Mouse (Mus musculus) forebrain, embryonic 13.5 days (tissue): Measurements from ENCODE around the gene Eml3. TPM values are rescaled to one million over a fixed set of nuclear protein-coding genes. Genes with fewer than 3 reads are reported as not detected.

Experiments used
- microRNA-seq: library from miRNA; unstranded; fragments of <30 nt; microRNA quantifications from one replicate; pipeline ENCODE4, GENCODE M21; 2016
- polyA plus RNA-seq: library from polyadenylated mRNA; unstranded; fragments of >200 nt; fragmentation: Nextera tagmentation; extraction: Ambion mirVana; gene quantifications from 2 replicates; pipeline ENCODE4 v1.2.1, GENCODE M21; 2015

Eml3 gene
- polyA plus RNA-seq, 1 experiment from 2014 or later: 9.6 TPM

Small RNAs within 50 kb of the gene (microRNA-seq; reads per million reads assigned to microRNA genes)
- gene Mir5136: 0.80 reads per million

Other genes starting within 250 kb of the Eml3 start
- gene Slc3a2, start 206.2 kb upstream of the Eml3 start, polyA plus RNA-seq: 135 and 143 TPM in 2 replicates
- gene Wdr74, start 193.7 kb upstream of the Eml3 start, polyA plus RNA-seq: 92.0 and 97.4 TPM in 2 replicates
- 1.9 and 3.7 TPM in 2 replicates for gene 1700092M07Rik, start 188.8 kb upstream of the Eml3 start, polyA plus RNA-seq
- gene Stx5a, start 188.1 kb upstream of the Eml3 start, polyA plus RNA-seq: 117 and 118 TPM in 2 replicates
- gene Nxf1, start 172.5 kb upstream of the Eml3 start, polyA plus RNA-seq: 194 and 211 TPM in 2 replicates
- 260 and 261 TPM in 2 replicates for gene Tmem223, start 158.6 kb upstream of the Eml3 start, polyA plus RNA-seq
- gene Tmem179b, start 155.1 kb upstream of the Eml3 start, polyA plus RNA-seq: 35.9 and 36.5 TPM in 2 replicates
- gene Taf6l, start 143.1 kb upstream of the Eml3 start, polyA plus RNA-seq: 30.1 and 33.0 TPM in 2 replicates
- 174 and 190 TPM in 2 replicates for gene Polr2g, start 131.0 kb upstream of the Eml3 start, polyA plus RNA-seq
- 7.9 and 8.5 TPM in 2 replicates for gene Zbtb3, start 127.0 kb upstream of the Eml3 start, polyA plus RNA-seq
- gene Ttc9c, start 110.2 kb upstream of the Eml3 start, polyA plus RNA-seq: 86.1 and 89.1 TPM in 2 replicates
- gene Hnrnpul2, start 109.5 kb upstream of the Eml3 start, polyA plus RNA-seq: 6.4 and 6.8 TPM in 2 replicates
- gene AC129217.1, start 99.8 kb upstream of the Eml3 start, polyA plus RNA-seq: not detected in 2 replicates
- 66.9 and 72.1 TPM in 2 replicates for gene Bscl2, start 92.1 kb upstream of the Eml3 start, polyA plus RNA-seq
- gene Gng3, start 90.4 kb upstream of the Eml3 start, polyA plus RNA-seq: 198 and 204 TPM in 2 replicates
- gene Lrrn4cl, start 78.8 kb upstream of the Eml3 start, polyA plus RNA-seq: 0.28 and 0.39 TPM in 2 replicates
- 188 and 194 TPM in 2 replicates for gene Ubxn1, start 58.1 kb upstream of the Eml3 start, polyA plus RNA-seq
- 61.8 and 64.6 TPM in 2 replicates for gene Uqcc3, start 48.6 kb upstream of the Eml3 start, polyA plus RNA-seq
- 73.6 and 85.7 TPM in 2 replicates for gene Lbhd1, start 45.8 kb upstream of the Eml3 start, polyA plus RNA-seq
- gene Gm49403, start 45.6 kb upstream of the Eml3 start, polyA plus RNA-seq: not detected in 2 replicates
- gene 1810009A15Rik, start 40.7 kb upstream of the Eml3 start, polyA plus RNA-seq: 92.5 and 97.7 TPM in 2 replicates
- not detected in 2 replicates for gene Gm49416, start 40.6 kb upstream of the Eml3 start, polyA plus RNA-seq
- gene Ints5, start 36.5 kb upstream of the Eml3 start, polyA plus RNA-seq: 37.9 and 44.5 TPM in 2 replicates
- 83.6 and 91.5 TPM in 2 replicates for gene Ganab, start 31.5 kb upstream of the Eml3 start, polyA plus RNA-seq
- 66.4 and 69.5 TPM in 2 replicates for gene B3gat3, start 9.2 kb upstream of the Eml3 start, polyA plus RNA-seq
- 1.2 and 1.3 TPM in 2 replicates for gene Rom1, start 196 bp upstream of the Eml3 start, polyA plus RNA-seq
- 178 and 180 TPM in 2 replicates for gene Mta2, start 12.3 kb downstream of the Eml3 start, polyA plus RNA-seq
- 35.3 and 36.7 TPM in 2 replicates for gene Tut1, start 24.3 kb downstream of the Eml3 start, polyA plus RNA-seq
- 369 and 373 TPM in 2 replicates for gene Eef1g, start 37.5 kb downstream of the Eml3 start, polyA plus RNA-seq
- 2.8 and 3.0 TPM in 2 replicates for gene Ahnak, start 59.7 kb downstream of the Eml3 start, polyA plus RNA-seq
- not detected in 2 replicates for gene Scgb1a1, start 158.4 kb downstream of the Eml3 start, polyA plus RNA-seq
- 28.7 and 29.4 TPM in 2 replicates for gene Asrgl1, start 206.1 kb downstream of the Eml3 start, polyA plus RNA-seq